9 mouse cellular contexts compared by ENCODE assay signal in genomic region chr10:130313531-130313930, GRCm38 (mm10). TPM values are rescaled to one million over a fixed set of nuclear protein-coding genes. Genes with fewer than 3 reads are reported as not detected.
DNase-seq lines count a peak whose midpoint lies in the region; ATAC-seq and TF ChIP-seq lines count a peak whose summit lies in the region.
"Had no signal": no experiment of that assay in that cellular context is flagged by ENCODE, and none has a peak within 500 bp of the region (broad histone marks: within the 10 kb centered on the region; RNA-seq: fewer than 3 reads in every experiment).

No protein-coding gene starts in this region.

- no peak overlapping the region for H3K4me3 ChIP-seq in intestine, postnatal 0 days (ENCODE audit: low read depth, low read length)
- H3K4me3 ChIP-seq in intestine, embryonic 16.5 days (ENCODE audit: low read length), result no peak overlapping the region
- H3K4me3 ChIP-seq in hindbrain, embryonic 13.5 days, result no peak overlapping the region
- no peak overlapping the region for H3K4me3 ChIP-seq in neural tube, embryonic 15.5 days (replicated peaks)

- no peaks in the 10 kb centered on the region for H3K4me1 ChIP-seq in intestine, postnatal 0 days (replicated peaks; ENCODE audit: control insufficient read depth, insufficient read depth, low read length)
- H3K4me1 ChIP-seq in intestine, embryonic 16.5 days (ENCODE audit: control insufficient read depth, insufficient read depth, low read length), result no peaks in the 10 kb centered on the region
- H3K4me1 ChIP-seq in hindbrain, embryonic 13.5 days (replicated peaks), result no peaks in the 10 kb centered on the region
- no peaks in the 10 kb centered on the region for H3K4me1 ChIP-seq in neural tube, embryonic 15.5 days

- H3K9ac ChIP-seq in intestine, postnatal 0 days (ENCODE audit: low read depth, low read length), result no peak overlapping the region
- H3K9ac ChIP-seq in intestine, embryonic 16.5 days (ENCODE audit: low read depth, low read length), result no peak overlapping the region
- no peak overlapping the region for H3K9ac ChIP-seq in hindbrain, embryonic 13.5 days
- no peak overlapping the region for H3K9ac ChIP-seq in neural tube, embryonic 15.5 days (replicated peaks)

- no peak for ATAC-seq in intestine, postnatal 0 days
- ATAC-seq in intestine, embryonic 16.5 days, result no peak
- ATAC-seq in CD4-positive, CD25-positive, alpha-beta regulatory T cell, adult 4 months, result peak; percentile 81
- ATAC-seq in megakaryocyte-erythroid progenitor cell, adult 5-6 weeks (replicated peaks; ENCODE audit: low FRiP score, low TSS enrichment, poor library complexity, severe bottlenecking), result peak; percentile 98
- no peak for ATAC-seq in hindbrain, embryonic 13.5 days (ENCODE audit: low FRiP score)
- no peak for ATAC-seq in neural tube, embryonic 15.5 days (ENCODE audit: low FRiP score)

- no peak overlapping the region for H3K27ac ChIP-seq in intestine, postnatal 0 days (ENCODE audit: low read depth, low read length)
- no peak overlapping the region for H3K27ac ChIP-seq in intestine, embryonic 16.5 days (ENCODE audit: low read length)
- H3K27ac ChIP-seq in hindbrain, embryonic 13.5 days, result no peak overlapping the region
- no peak overlapping the region for H3K27ac ChIP-seq in neural tube, embryonic 15.5 days (replicated peaks)

- H3K27me3 ChIP-seq in intestine, postnatal 0 days (replicated peaks; ENCODE audit: control insufficient read depth, insufficient read depth, low read length), result no peaks in the 10 kb centered on the region
- H3K27me3 ChIP-seq in intestine, embryonic 16.5 days (replicated peaks; ENCODE audit: control insufficient read depth, insufficient read depth, low read length), result no peaks in the 10 kb centered on the region
- no peaks in the 10 kb centered on the region for H3K27me3 ChIP-seq in hindbrain, embryonic 13.5 days
- no peaks in the 10 kb centered on the region for H3K27me3 ChIP-seq in neural tube, embryonic 15.5 days (replicated peaks)

- H3K36me3 ChIP-seq in intestine, postnatal 0 days (ENCODE audit: control insufficient read depth, insufficient read depth), result no peaks in the 10 kb centered on the region
- no peaks in the 10 kb centered on the region for H3K36me3 ChIP-seq in intestine, embryonic 16.5 days (ENCODE audit: control insufficient read depth, insufficient read depth, low read length)
- no peaks in the 10 kb centered on the region for H3K36me3 ChIP-seq in hindbrain, embryonic 13.5 days
- H3K36me3 ChIP-seq in neural tube, embryonic 15.5 days, result no peaks in the 10 kb centered on the region

- DNase-seq in embryo, embryonic 10 days (ENCODE audit: low spot score), result peak; percentile 50
- no peak for DNase-seq in urinary bladder, postnatal 4 days (ENCODE audit: low spot score in 2 of 2)

- no peaks in the 10 kb centered on the region for H3K9me3 ChIP-seq in intestine, postnatal 0 days (ENCODE audit: control insufficient read depth)
- no peaks in the 10 kb centered on the region for H3K9me3 ChIP-seq in intestine, embryonic 16.5 days (ENCODE audit: control insufficient read depth, low read length)
- no peaks in the 10 kb centered on the region for H3K9me3 ChIP-seq in hindbrain, embryonic 13.5 days
- H3K9me3 ChIP-seq in neural tube, embryonic 15.5 days (replicated peaks), result no peaks in the 10 kb centered on the region

- H3K4me2 ChIP-seq in intestine, postnatal 0 days (replicated peaks; ENCODE audit: low read depth), result no peak overlapping the region
- no peak overlapping the region for H3K4me2 ChIP-seq in intestine, embryonic 16.5 days (ENCODE audit: low read depth, low read length)
- H3K4me2 ChIP-seq in hindbrain, embryonic 13.5 days, result no peak overlapping the region
- H3K4me2 ChIP-seq in neural tube, embryonic 15.5 days, result no peak overlapping the region

- TF ChIP-seq CTCF in intestine, postnatal 0 days (IDR thresholded peaks at IDR 0.05; ENCODE audit: low read depth), result peak; percentile 55

- WGBS in intestine, postnatal 0 days, result 44% methylated on average over 1 of the region's 1 CpGs
- 47% methylated on average over 1 of the region's 1 CpGs for WGBS in intestine, embryonic 16.5 days
- WGBS in hindbrain, embryonic 13.5 days, result 82% methylated on average over 1 of the region's 1 CpGs
- 59% methylated on average over 1 of the region's 1 CpGs for WGBS in neural tube, embryonic 15.5 days

RNA-seq across cellular contexts. Expression of gene Tespa1, which starts 9.1 kb away (rescaled TPM):
- 0.48 and 0.64 TPM in 2 replicates for polyA plus RNA-seq in intestine, postnatal 0 days (2015; fragmentation: Nextera tagmentation; extraction: Ambion mirVana)
- polyA plus RNA-seq in intestine, embryonic 16.5 days (2015; fragmentation: Nextera tagmentation; extraction: Ambion mirVana), result 0.62 and 0.68 TPM in 2 replicates
- polyA plus RNA-seq in CD4-positive, CD25-positive, alpha-beta regulatory T cell, adult 4 months (2017; shearing (Covaris generic)), result 100 to 1,000 TPM; 380 to 411 TPM
- total RNA-seq in megakaryocyte-erythroid progenitor cell, adult 5-6 weeks (2014; fragmentation: Nextera tagmentation), result 2.6 and 3.7 TPM in 2 replicates
- total RNA-seq in megakaryocyte-erythroid progenitor cell, adult 5-6 weeks (2017), result 10.9 and 12.2 TPM in 2 replicates
- not detected in 2 replicates for polyA plus RNA-seq in hindbrain, embryonic 13.5 days (2015; fragmentation: Nextera tagmentation; extraction: Ambion mirVana)
- polyA plus RNA-seq in neural tube, embryonic 15.5 days (2015; fragmentation: Nextera tagmentation; extraction: Ambion mirVana), result 0.37 and 7.7 TPM in 2 replicates
- polyA plus RNA-seq: heart, postnatal 0 days had no signal

RNA-seq across cellular contexts. Expression of gene Neurod4, which starts 33.5 kb away (rescaled TPM):
- polyA plus RNA-seq in intestine, postnatal 0 days (2015; fragmentation: Nextera tagmentation; extraction: Ambion mirVana), result not detected in 2 replicates
- polyA plus RNA-seq in intestine, embryonic 16.5 days (2015; fragmentation: Nextera tagmentation; extraction: Ambion mirVana), result 0.07 TPM in 1 of 2 replicates, not detected in the other
- not detected for polyA plus RNA-seq in CD4-positive, CD25-positive, alpha-beta regulatory T cell, adult 4 months (2017; shearing (Covaris generic))
- not detected in 2 replicates for total RNA-seq in megakaryocyte-erythroid progenitor cell, adult 5-6 weeks (2014; fragmentation: Nextera tagmentation)
- total RNA-seq in megakaryocyte-erythroid progenitor cell, adult 5-6 weeks (2017), result not detected in 2 replicates
- polyA plus RNA-seq in hindbrain, embryonic 13.5 days (2015; fragmentation: Nextera tagmentation; extraction: Ambion mirVana), result 2.7 and 6.7 TPM in 2 replicates
- polyA plus RNA-seq in neural tube, embryonic 15.5 days (2015; fragmentation: Nextera tagmentation; extraction: Ambion mirVana), result 0.31 and 0.37 TPM in 2 replicates
- polyA plus RNA-seq: heart, postnatal 0 days had no signal

Comparison
In these comparisons a context has a peak if more than half of its experiments do, and no peak if none do; other contexts are left out.
1. ATAC-seq: peak in CD4-positive, CD25-positive, alpha-beta regulatory T cell, adult 4 months (single experiment) and megakaryocyte-erythroid progenitor cell, adult 5-6 weeks (single experiment); none in intestine, postnatal 0 days (single experiment), intestine, embryonic 16.5 days (single experiment), hindbrain, embryonic 13.5 days (single experiment) and neural tube, embryonic 15.5 days (single experiment).
2. RNA of gene Tespa1, which starts 9.1 kb away (polyA plus RNA-seq): 380 to 411 TPM in CD4-positive, CD25-positive, alpha-beta regulatory T cell, adult 4 months; 0.62 to 0.68 TPM in intestine, embryonic 16.5 days, 0.48 to 0.64 TPM in intestine, postnatal 0 days, 0.37 to 7.7 TPM in neural tube, embryonic 15.5 days and not detected in hindbrain, embryonic 13.5 days; every median in the first group is over 10 times any median in the second.